7 mouse cellular contexts compared by ENCODE assay signal in the genomic region with DNA sequence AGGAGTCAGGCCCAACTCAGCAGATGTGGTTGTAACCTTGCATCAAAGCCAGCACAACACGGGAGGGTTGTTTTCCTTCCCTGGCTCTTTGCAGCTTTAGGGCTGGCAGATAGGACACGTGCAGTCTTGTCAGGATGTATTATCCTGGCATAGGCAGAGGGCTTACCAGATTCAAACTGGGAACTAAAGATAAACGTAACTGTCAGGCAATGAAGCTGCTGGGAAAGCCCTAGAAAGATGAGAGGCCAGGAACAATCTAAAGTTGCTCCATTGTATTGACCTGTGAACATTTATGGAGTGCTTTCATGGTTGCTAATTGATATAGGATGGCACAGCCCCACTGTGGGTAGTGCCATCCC. TPM values are rescaled to one million over a fixed set of nuclear protein-coding genes. Genes with fewer than 3 reads are reported as not detected.
DNase-seq lines count a peak whose midpoint lies in the region; ATAC-seq and TF ChIP-seq lines count a peak whose summit lies in the region.

No protein-coding gene starts in this region.

- DNase-seq in lung, postnatal 0 days (ENCODE audit: low spot score), result no peak
- DNase-seq in lung, postnatal 10 days, result no peak
- DNase-seq in forebrain, embryonic 10.5 days (ENCODE audit: extremely low spot score, low spot score), result no peak
- no peak for DNase-seq in liver, embryonic 11.5 days (ENCODE audit: low spot score)
- DNase-seq in urinary bladder, adult 18-20 months (ENCODE audit: low spot score in 2 of 2), result no peak
- no peak for DNase-seq in adipocyte (ENCODE audit: low spot score)

- TF ChIP-seq CTCF in lung, postnatal 0 days (IDR thresholded peaks at IDR 0.05), result no peak

- no peaks in the 10 kb centered on the region for H3K27me3 ChIP-seq in lung, postnatal 0 days (replicated peaks; ENCODE audit: insufficient read depth, low read length)
- no peaks in the 10 kb centered on the region for H3K27me3 ChIP-seq in forebrain, embryonic 10.5 days (ENCODE audit: poor library complexity, severe bottlenecking)
- no peaks in the 10 kb centered on the region for H3K27me3 ChIP-seq in liver, embryonic 11.5 days (replicated peaks; ENCODE audit: control insufficient read depth, insufficient read depth, low read length)
- no peaks in the 10 kb centered on the region for H3K27me3 ChIP-seq in stomach, embryonic 16.5 days (ENCODE audit: control insufficient read depth, insufficient read depth, low read length)

- 9% methylated on average over 3 of the region's 3 CpGs for WGBS in lung, postnatal 0 days
- 8% methylated on average over 3 of the region's 3 CpGs for WGBS in forebrain, embryonic 10.5 days
- WGBS in liver, embryonic 11.5 days, result 0% methylated on average over 3 of the region's 3 CpGs
- 8% methylated on average over 3 of the region's 3 CpGs for WGBS in stomach, embryonic 16.5 days

- peak overlapping the region; percentile 80 for H3K4me2 ChIP-seq in lung, postnatal 0 days (replicated peaks; ENCODE audit: low read depth, low read length)
- H3K4me2 ChIP-seq in liver, embryonic 11.5 days, result peak overlapping the region; percentile 79
- H3K4me2 ChIP-seq in stomach, embryonic 16.5 days (ENCODE audit: low read depth, low read length), result peak overlapping the region; percentile 52

- H3K36me3 ChIP-seq in lung, postnatal 0 days (ENCODE audit: insufficient read depth, low read length), result peaks cover 13% of the 10 kb centered on the region
- peaks cover 40% of the 10 kb centered on the region for H3K36me3 ChIP-seq in forebrain, embryonic 10.5 days (replicated peaks)
- H3K36me3 ChIP-seq in liver, embryonic 11.5 days (ENCODE audit: control insufficient read depth, insufficient read depth, low read length), result peaks cover 12% of the 10 kb centered on the region
- H3K36me3 ChIP-seq in stomach, embryonic 16.5 days (ENCODE audit: control insufficient read depth, insufficient read depth, low read length), result peaks cover 5% of the 10 kb centered on the region; the same call in 1 of the 2 replicates

- no peaks in the 10 kb centered on the region for H3K4me1 ChIP-seq in lung, postnatal 0 days (ENCODE audit: insufficient read depth, low read depth, low read length)
- peaks cover 16% of the 10 kb centered on the region for H3K4me1 ChIP-seq in forebrain, embryonic 10.5 days
- peaks cover 53% of the 10 kb centered on the region for H3K4me1 ChIP-seq in liver, embryonic 11.5 days (replicated peaks; ENCODE audit: control insufficient read depth, insufficient read depth, low read length)
- peaks cover 7% of the 10 kb centered on the region; the same call in 1 of the 2 replicates for H3K4me1 ChIP-seq in stomach, embryonic 16.5 days (ENCODE audit: control insufficient read depth, insufficient read depth, low read length)

- H3K9me3 ChIP-seq in lung, postnatal 0 days (ENCODE audit: low read length), result no peaks in the 10 kb centered on the region
- H3K9me3 ChIP-seq in forebrain, embryonic 10.5 days, result no peaks in the 10 kb centered on the region
- H3K9me3 ChIP-seq in liver, embryonic 11.5 days (ENCODE audit: control insufficient read depth, low read length), result no peaks in the 10 kb centered on the region
- no peaks in the 10 kb centered on the region for H3K9me3 ChIP-seq in stomach, embryonic 16.5 days (replicated peaks; ENCODE audit: control insufficient read depth, low read length)

- TF ChIP-seq EP300 in lung, postnatal 0 days (IDR thresholded peaks at IDR 0.05), result no peak

- H3K27ac ChIP-seq in lung, postnatal 0 days (ENCODE audit: low read length), result no peak overlapping the region
- peak overlapping the region; percentile 82; the same call in 1 of the 2 replicates for H3K27ac ChIP-seq in forebrain, embryonic 10.5 days
- peak overlapping the region; percentile 28 for H3K27ac ChIP-seq in liver, embryonic 11.5 days (ENCODE audit: low read depth, low read length)
- peak overlapping the region; percentile 64; the same call in 1 of the 2 replicates for H3K27ac ChIP-seq in stomach, embryonic 16.5 days (ENCODE audit: low read length)

- peak overlapping the region; percentile 46 for H3K4me3 ChIP-seq in lung, postnatal 0 days (ENCODE audit: low read depth, low read length)
- peak overlapping the region; percentile 58 for H3K4me3 ChIP-seq in forebrain, embryonic 10.5 days
- peak overlapping the region; percentile 56 for H3K4me3 ChIP-seq in liver, embryonic 11.5 days (ENCODE audit: low read depth, low read length)
- H3K4me3 ChIP-seq in stomach, embryonic 16.5 days (replicated peaks; ENCODE audit: low read length), result peak overlapping the region; percentile 62

- no peak for ATAC-seq in lung, postnatal 0 days
- ATAC-seq in liver, embryonic 11.5 days (replicated peaks; ENCODE audit: low FRiP score), result no peak
- peak; percentile 2; the same call in 1 of the 2 replicates for ATAC-seq in stomach, embryonic 16.5 days (ENCODE audit: insufficient read depth, low FRiP score)

- no peak overlapping the region for H3K9ac ChIP-seq in lung, postnatal 0 days (replicated peaks; ENCODE audit: low read depth)
- peak overlapping the region; percentile 66 for H3K9ac ChIP-seq in liver, embryonic 11.5 days (ENCODE audit: low read depth, low read length)
- H3K9ac ChIP-seq in stomach, embryonic 16.5 days (ENCODE audit: low read length), result peak overlapping the region; percentile 80

RNA-seq across cellular contexts. Expression of gene Tspyl3, which starts 0.3 kb away (rescaled TPM):
- 4.7 and 5.5 TPM in 2 replicates for polyA plus RNA-seq in lung, postnatal 0 days (2015; fragmentation: Nextera tagmentation; extraction: Ambion mirVana)
- polyA plus RNA-seq in forebrain, embryonic 10.5 days (2016; fragmentation: Nextera tagmentation; extraction: Ambion mirVana), result 5.0 and 5.4 TPM in 2 replicates
- polyA plus RNA-seq in liver, embryonic 11.5 days (2014; fragmentation: Nextera tagmentation; extraction: Ambion mirVana), result 6.5 and 6.8 TPM in 2 replicates
- 9.2 and 9.9 TPM in 2 replicates for polyA plus RNA-seq in stomach, embryonic 16.5 days (2015; fragmentation: Nextera tagmentation; extraction: Ambion mirVana)

RNA-seq across cellular contexts. Expression of gene Plagl2, which starts 15.7 kb away (rescaled TPM):
- 6.8 and 7.1 TPM in 2 replicates for polyA plus RNA-seq in lung, postnatal 0 days (2015; fragmentation: Nextera tagmentation; extraction: Ambion mirVana)
- 30.5 and 31.7 TPM in 2 replicates for polyA plus RNA-seq in forebrain, embryonic 10.5 days (2016; fragmentation: Nextera tagmentation; extraction: Ambion mirVana)
- 45.2 and 45.9 TPM in 2 replicates for polyA plus RNA-seq in liver, embryonic 11.5 days (2014; fragmentation: Nextera tagmentation; extraction: Ambion mirVana)
- polyA plus RNA-seq in stomach, embryonic 16.5 days (2015; fragmentation: Nextera tagmentation; extraction: Ambion mirVana), result 19.6 and 21.8 TPM in 2 replicates

RNA-seq across cellular contexts. Expression of gene Pofut1, which starts 15.8 kb away (rescaled TPM):
- polyA plus RNA-seq in lung, postnatal 0 days (2015; fragmentation: Nextera tagmentation; extraction: Ambion mirVana), result 2.8 and 3.1 TPM in 2 replicates
- 5.9 and 6.4 TPM in 2 replicates for polyA plus RNA-seq in forebrain, embryonic 10.5 days (2016; fragmentation: Nextera tagmentation; extraction: Ambion mirVana)
- polyA plus RNA-seq in liver, embryonic 11.5 days (2014; fragmentation: Nextera tagmentation; extraction: Ambion mirVana), result 6.3 and 8.0 TPM in 2 replicates
- polyA plus RNA-seq in stomach, embryonic 16.5 days (2015; fragmentation: Nextera tagmentation; extraction: Ambion mirVana), result 6.7 and 8.2 TPM in 2 replicates
